Mouse (Mus musculus): Measurements from ENCODE around the gene Rasgrf2.

DNA sequence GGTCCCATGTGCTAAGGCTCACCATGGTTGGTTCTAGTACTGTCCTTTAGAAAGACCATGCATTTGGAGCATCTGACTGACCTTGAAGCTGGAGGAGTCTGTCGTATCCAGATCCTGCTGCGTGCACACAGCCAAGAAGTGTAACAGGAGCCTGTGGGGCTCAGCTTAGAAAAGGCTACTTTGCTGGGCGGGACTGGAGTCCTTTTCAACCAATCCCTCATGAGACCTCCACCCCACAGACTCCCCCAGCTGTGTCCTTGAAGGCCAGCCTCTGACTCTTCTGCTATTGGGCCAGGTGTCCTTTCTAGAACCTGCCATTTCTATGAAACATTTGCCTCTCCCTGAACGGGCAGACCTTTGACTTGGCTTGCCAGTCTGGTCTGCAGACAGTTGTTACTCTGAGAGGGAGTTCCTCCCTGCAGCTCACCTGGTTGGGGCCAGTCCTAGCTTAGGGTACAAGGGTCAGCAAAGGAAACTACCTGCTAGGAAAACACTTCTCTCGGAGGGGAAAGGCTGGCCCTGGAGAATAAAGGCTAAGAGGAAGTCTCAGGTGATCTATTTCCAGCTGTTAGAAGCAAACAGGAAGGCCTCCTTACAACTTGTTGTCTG lies 254.6 kb downstream of the Rasgrf2 start, which contains the start of gene Ckmt2:
- TF ChIP-seq POLR2A (IDR thresholded peaks at IDR 0.05; ENCODE audit: insufficient read depth, low read depth, low read length) (no peak), CTCF (IDR thresholded peaks at IDR 0.05; ENCODE audit: insufficient read depth, low read depth, low read length) (no peak)
